8 mouse cellular contexts compared by ENCODE assay signal in genomic region chr11:94086966-94087365, GRCm38 (mm10).
DNase-seq lines count a peak whose midpoint lies in the region; ATAC-seq and TF ChIP-seq lines count a peak whose summit lies in the region.
"Not testable (repeated sequence)": the region's sequence is repeated elsewhere in the genome, so short reads cannot be mapped to it uniquely, and the experiment has no call there.

No protein-coding gene starts in this region.

- CTCF ChIA-PET in Patski (lab: Charles Lee), result interaction anchor here (1.2 to 2.9 kb wide), 8 partner anchors 13 to 117 kb away, joined by 3 to 14 read pairs (median 5); no protein-coding TSS in a partner anchor

- peaks cover 88% of the 10 kb centered on the region for H3K36me3 ChIP-seq in forebrain, embryonic 14.5 days (ENCODE audit: control insufficient read depth, insufficient read depth, low read length)

- TF ChIP-seq CTCF in Patski (IDR thresholded peaks at IDR 0.05), result peak; percentile 48

- H3K27ac ChIP-seq in forebrain, embryonic 14.5 days (ENCODE audit: low read depth, low read length), result not testable (repeated sequence)

- POLR2A ChIA-PET in Patski (lab: Charles Lee), result not testable (repeated sequence)

- DNase-seq in 416B (ENCODE audit: low read depth), result peak; percentile 92
- DNase-seq in Patski (ENCODE audit: low read depth, low spot score), result not testable (repeated sequence)
- peak; percentile 9 for DNase-seq in cerebellum, adult 11 months
- DNase-seq in forebrain, embryonic 14.5 days (ENCODE audit: low spot score), result peak; percentile 87
- peak; percentile 7 for DNase-seq in heart, postnatal 4 days
- peak; percentile 35 for DNase-seq in large intestine, adult 2 months (ENCODE audit: low read depth, low spot score)
- peak; percentile 64 for DNase-seq in lung, postnatal 10 days
- peak; percentile 83 for DNase-seq in retina, postnatal 1 day

- not testable (repeated sequence) for H3K4me1 ChIP-seq in forebrain, embryonic 14.5 days (ENCODE audit: control insufficient read depth, insufficient read depth, low read length)

- in situ Hi-C loops in Patski (cut with MboI; ENCODE audit: low pct_unique_long_range_greater_than_20kb), result not testable (repeated sequence)

- ATAC-seq in Patski; forebrain, embryonic 14.5 days: not testable (repeated sequence)

- not testable (repeated sequence) for H3K27me3 ChIP-seq in Patski; forebrain, embryonic 14.5 days (replicated peaks; ENCODE audit: control insufficient read depth, insufficient read depth, low read length)

- 85% methylated on average over 2 of the region's 2 CpGs for WGBS in forebrain, embryonic 14.5 days
- WGBS in large intestine, adult 2 months, result 91% methylated on average over 2 of the region's 2 CpGs

- H3K9ac ChIP-seq in forebrain, embryonic 14.5 days (ENCODE audit: low read length), result not testable (repeated sequence)

- H3K9me3 ChIP-seq in forebrain, embryonic 14.5 days (replicated peaks; ENCODE audit: control insufficient read depth, low read length), result not testable (repeated sequence)

- H3K4me3 ChIP-seq in forebrain, embryonic 14.5 days (ENCODE audit: low read depth, low read length), result not testable (repeated sequence)

- not testable (repeated sequence) for H3K4me2 ChIP-seq in forebrain, embryonic 14.5 days (ENCODE audit: low read length)
